Mouse (Mus musculus) neutrophil, adult 5-6 weeks (primary cell): ENCODE results near the gene Coa3. TPM values are rescaled to one million over a fixed set of nuclear protein-coding genes. Genes with fewer than 3 reads are reported as not detected.

Source experiments
- ATAC-seq: fragments of 151-379, 151-347 bp; 2 replicates; pipeline ENCODE4 v1.8.0; 2017; ENCODE audit warnings: mild to moderate bottlenecking, moderate TSS enrichment; ENCODE audit not compliant: insufficient number of reproducible peaks, poor library complexity, low FRiP score, severe bottlenecking; ENCODE audit errors: extremely low read depth
- total RNA-seq: library from RNA; stranded (forward); fragments of 200-1000 nt; gene quantifications from 2 replicates; pipeline ENCODE4 v1.2.3, GENCODE M21; 2017

The Coa3 gene
- total RNA-seq, 1 experiment from 2014 or later: 14.9 TPM

DNA sequence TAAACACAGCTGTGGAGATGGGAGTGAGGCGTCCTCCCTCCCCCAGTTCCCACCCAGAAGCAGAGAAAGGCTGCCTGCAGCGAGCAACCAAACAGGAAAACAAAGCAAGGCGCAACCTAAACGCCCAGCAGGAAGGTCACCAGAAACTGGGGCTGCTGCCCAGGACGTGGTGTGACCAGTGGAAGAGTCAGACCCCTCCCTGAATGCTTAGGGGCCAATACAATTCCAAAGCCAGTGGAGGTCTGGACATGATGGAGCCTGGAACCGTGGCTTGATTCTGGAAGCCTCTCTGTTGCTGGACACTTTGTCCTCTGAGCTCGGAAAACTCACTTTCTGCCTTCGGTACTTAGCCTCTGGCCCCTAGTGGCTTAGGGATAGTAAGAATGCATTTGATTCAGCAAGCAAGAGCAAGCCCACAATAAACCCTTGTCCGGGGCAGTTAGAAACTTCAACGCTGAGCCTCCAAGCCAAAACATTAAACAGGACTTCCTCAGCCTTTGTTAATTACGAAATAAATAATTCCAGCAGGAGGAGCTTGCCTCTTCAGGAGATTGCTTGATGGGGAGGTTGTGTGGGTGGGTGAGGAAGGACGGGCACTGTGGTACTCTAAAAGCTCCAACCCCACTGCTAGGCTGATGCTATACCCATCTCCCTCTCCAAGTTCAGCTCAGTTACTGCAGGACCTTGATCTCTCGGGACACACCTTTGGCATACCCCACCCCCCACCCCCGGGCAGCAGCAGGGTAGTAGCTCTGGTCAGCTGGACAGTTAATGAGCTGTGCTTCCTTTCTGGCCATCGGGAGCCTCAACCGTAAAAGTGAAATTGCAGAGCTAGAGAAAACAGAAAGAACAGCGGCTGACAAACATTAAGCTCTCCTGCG is 47.7 kb downstream of the Coa3 start:
- ATAC-seq: no peak

GRCm38 (mm10) chr11:101230526-101230925 is 48.4 kb downstream of the Coa3 start:
- no peak for ATAC-seq

DNA sequence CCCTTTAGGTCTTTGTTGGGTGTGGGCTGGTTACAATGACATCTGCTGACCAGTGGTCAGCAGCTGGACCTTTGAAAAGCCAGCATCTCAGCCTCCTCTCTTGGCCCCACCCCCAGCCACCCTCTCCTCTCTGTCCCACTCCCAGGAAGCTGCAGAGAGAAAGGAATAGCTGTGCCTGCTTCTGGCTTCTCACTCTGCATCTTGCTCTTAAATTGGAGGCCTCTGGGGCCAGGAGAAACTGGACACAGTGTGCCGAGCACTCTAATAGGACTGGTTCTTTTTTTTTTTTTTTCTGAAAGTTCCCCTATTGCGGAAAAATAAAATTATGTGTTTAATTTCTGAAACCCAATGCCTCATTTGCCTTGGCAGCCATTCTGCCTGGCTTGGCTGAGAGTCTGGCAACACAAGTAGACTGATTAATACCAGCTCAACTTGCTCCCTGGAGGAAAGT is 48.8 kb downstream of the Coa3 start:
- no peak for ATAC-seq

DNA sequence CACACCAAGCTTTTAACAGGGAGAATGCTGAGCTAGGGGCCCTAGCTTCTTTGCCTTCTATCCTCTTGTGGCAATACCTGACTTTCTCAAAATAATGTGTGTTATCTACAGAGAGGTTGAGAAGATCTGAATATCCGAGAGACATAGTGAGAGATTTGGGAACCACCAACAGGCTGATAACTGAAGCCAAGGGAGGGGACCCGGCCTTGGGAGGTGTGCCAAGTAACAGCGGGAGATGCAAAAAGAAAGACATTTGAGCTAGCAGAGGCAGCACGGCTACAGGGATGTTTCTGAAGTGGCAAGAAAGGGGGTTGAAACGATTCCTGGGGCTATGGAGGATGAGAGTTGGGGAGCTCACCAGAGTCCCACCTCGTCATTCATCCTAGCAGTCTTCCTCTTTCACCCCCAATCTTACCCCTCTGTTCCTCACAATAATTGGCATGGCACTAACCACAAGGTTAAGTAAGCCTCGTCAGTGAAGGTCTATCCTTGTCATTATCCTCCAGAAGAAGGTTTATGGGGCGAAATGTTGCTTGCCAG is 49.5 kb downstream of the Coa3 start:
- ATAC-seq: no peak

Other genes with a start within 250 kb of the Coa3 start
- 11.1 and 13.6 TPM in 2 replicates for gene Naglu, start 209.1 kb downstream of the Coa3 start, total RNA-seq
- 2.3 and 3.4 TPM in 2 replicates for gene Hsd17b1, start 200.7 kb downstream of the Coa3 start, total RNA-seq
- 11.5 and 18.7 TPM in 2 replicates for gene Coasy, start 196.5 kb downstream of the Coa3 start, total RNA-seq
- 38.7 and 46.3 TPM in 2 replicates for gene Mlx, start 191.8 kb downstream of the Coa3 start, total RNA-seq
- 3.6 and 4.0 TPM in 2 replicates for gene Psmc3ip, start 183.7 kb downstream of the Coa3 start, total RNA-seq
- gene Retreg3, start 159.2 kb downstream of the Coa3 start, total RNA-seq: 91.3 and 97.1 TPM in 2 replicates
- 11.3 and 13.1 TPM in 2 replicates for gene Tubg1, start 159.2 kb downstream of the Coa3 start, total RNA-seq
- gene Tubg2, start 123.2 kb downstream of the Coa3 start, total RNA-seq: 0.35 TPM in 1 of 2 replicates, not detected in the other
- not detected in 2 replicates for gene Cntnap1, start 108.6 kb downstream of the Coa3 start, total RNA-seq
- gene Plekhh3, start 107.8 kb downstream of the Coa3 start, total RNA-seq: 0.37 and 0.81 TPM in 2 replicates
- not detected in 2 replicates for gene Ccr10, start 103.7 kb downstream of the Coa3 start, total RNA-seq
- 99.1 and 110 TPM in 2 replicates for gene Ezh1, start 52.7 kb downstream of the Coa3 start, total RNA-seq
- gene Ramp2, start 33.1 kb downstream of the Coa3 start, total RNA-seq: not detected in 2 replicates
- 55.9 and 66.7 TPM in 2 replicates for gene Vps25, start 25.4 kb downstream of the Coa3 start, total RNA-seq
- gene Wnk4, start 18.5 kb downstream of the Coa3 start, total RNA-seq: 0.58 and 0.86 TPM in 2 replicates
- 0.49 and 0.81 TPM in 2 replicates for gene Cntd1, start 102 bp downstream of the Coa3 start, total RNA-seq
- 289 and 291 TPM in 2 replicates for gene Becn1, start 23.2 kb upstream of the Coa3 start, total RNA-seq
- gene Psme3, start 37.1 kb upstream of the Coa3 start, total RNA-seq: 75.9 and 97.2 TPM in 2 replicates
- gene Aoc2, start 45.9 kb upstream of the Coa3 start, total RNA-seq: 3.6 and 4.9 TPM in 2 replicates
- gene Aoc3, start 51.5 kb upstream of the Coa3 start, total RNA-seq: 0.25 TPM in 1 of 2 replicates, not detected in the other
- gene G6pc, start 88.4 kb upstream of the Coa3 start, total RNA-seq: not detected in 2 replicates
- 15.7 and 18.7 TPM in 2 replicates for gene Aarsd1, start 138.5 kb upstream of the Coa3 start, total RNA-seq
- 0.37 and 0.93 TPM in 2 replicates for gene Gm27029, start 145.7 kb upstream of the Coa3 start, total RNA-seq
- 10.0 and 12.0 TPM in 2 replicates for gene Rundc1, start 146.0 kb upstream of the Coa3 start, total RNA-seq
- gene Ptges3l, start 146.2 kb upstream of the Coa3 start, total RNA-seq: 0.49 and 1.5 TPM in 2 replicates
- gene Rpl27, start 163.2 kb upstream of the Coa3 start, total RNA-seq: 281 and 354 TPM in 2 replicates
- 69.7 and 73.4 TPM in 2 replicates for gene Ifi35, start 169.3 kb upstream of the Coa3 start, total RNA-seq
- gene Rnd2, start 185.9 kb upstream of the Coa3 start, total RNA-seq: 0.70 TPM in 1 of 2 replicates, not detected in the other
- gene Vat1, start 187.1 kb upstream of the Coa3 start, total RNA-seq: 5.9 and 7.7 TPM in 2 replicates